Mouse (Mus musculus) CD4-positive, CD25-positive, alpha-beta regulatory T cell, adult 4 months (primary cell): ENCODE data around the gene Tob2. TPM values are rescaled to one million over a fixed set of nuclear protein-coding genes. Genes with fewer than 3 reads are reported as not detected.

Experiments used
- ATAC-seq: one replicate; pipeline ENCODE4 v1.8.0; 2017
- polyA plus RNA-seq, 2 experiments: library from polyadenylated mRNA; unstranded; fragments of 100-300 nt; shearing (Covaris generic); gene quantifications; one replicate each; pipeline ENCODE4 v1.2.1; 2017

Tob2 gene
- polyA plus RNA-seq, 2 experiments from 2014 or later, result 37.2 to 42.7 TPM

- no peak for ATAC-seq
Measured at GRCm38 (mm10) chr15:81836966-81837920, 21.4 kb downstream of the Tob2 start.

GRCm38 (mm10) chr15:81836124-81836821 lies 22.3 kb downstream of the Tob2 start:
- ATAC-seq, result no peak

GRCm38 (mm10) chr15:81835007-81835880 lies 23.4 kb downstream of the Tob2 start:
- no peak for ATAC-seq

- no peak for ATAC-seq
Measured at GRCm38 (mm10) chr15:81834171-81834841, 24.3 kb downstream of the Tob2 start.

GRCm38 (mm10) chr15:81833481-81833880 lies 25.1 kb downstream of the Tob2 start:
- no peak for ATAC-seq

GRCm38 (mm10) chr15:81832219-81832618 lies 26.4 kb downstream of the Tob2 start:
- ATAC-seq, result no peak

- ATAC-seq, result peak; percentile 87
Measured at GRCm38 (mm10) chr15:81831136-81831825, 27.3 kb downstream of the Tob2 start.

GRCm38 (mm10) chr15:81830530-81830929 lies 28.1 kb downstream of the Tob2 start:
- ATAC-seq, result no peak

- no peak for ATAC-seq
Measured at GRCm38 (mm10) chr15:81829208-81829580, 29.4 kb downstream of the Tob2 start.

- ATAC-seq, result no peak
Measured at GRCm38 (mm10) chr15:81828426-81829207, 30.0 kb downstream of the Tob2 start.

- no peak for ATAC-seq
Measured at GRCm38 (mm10) chr15:81824832-81825231, 33.8 kb downstream of the Tob2 start.

GRCm38 (mm10) chr15:81822631-81823030 lies 36.0 kb downstream of the Tob2 start:
- no peak for ATAC-seq

- ATAC-seq, result no peak
Measured at GRCm38 (mm10) chr15:81818404-81818803, 40.2 kb downstream of the Tob2 start.

GRCm38 (mm10) chr15:81814716-81815370 lies 43.8 kb downstream of the Tob2 start:
- no peak for ATAC-seq

GRCm38 (mm10) chr15:81813986-81814705 lies 44.5 kb downstream of the Tob2 start:
- no peak for ATAC-seq

- ATAC-seq, result no peak
Measured at GRCm38 (mm10) chr15:81812696-81813631, 45.6 kb downstream of the Tob2 start.

- ATAC-seq, result no peak
Measured at GRCm38 (mm10) chr15:81812287-81812686, 46.3 kb downstream of the Tob2 start.

GRCm38 (mm10) chr15:81811599-81811996 lies 47.0 kb downstream of the Tob2 start:
- peak; percentile 7 for ATAC-seq
